In the genomic region with DNA sequence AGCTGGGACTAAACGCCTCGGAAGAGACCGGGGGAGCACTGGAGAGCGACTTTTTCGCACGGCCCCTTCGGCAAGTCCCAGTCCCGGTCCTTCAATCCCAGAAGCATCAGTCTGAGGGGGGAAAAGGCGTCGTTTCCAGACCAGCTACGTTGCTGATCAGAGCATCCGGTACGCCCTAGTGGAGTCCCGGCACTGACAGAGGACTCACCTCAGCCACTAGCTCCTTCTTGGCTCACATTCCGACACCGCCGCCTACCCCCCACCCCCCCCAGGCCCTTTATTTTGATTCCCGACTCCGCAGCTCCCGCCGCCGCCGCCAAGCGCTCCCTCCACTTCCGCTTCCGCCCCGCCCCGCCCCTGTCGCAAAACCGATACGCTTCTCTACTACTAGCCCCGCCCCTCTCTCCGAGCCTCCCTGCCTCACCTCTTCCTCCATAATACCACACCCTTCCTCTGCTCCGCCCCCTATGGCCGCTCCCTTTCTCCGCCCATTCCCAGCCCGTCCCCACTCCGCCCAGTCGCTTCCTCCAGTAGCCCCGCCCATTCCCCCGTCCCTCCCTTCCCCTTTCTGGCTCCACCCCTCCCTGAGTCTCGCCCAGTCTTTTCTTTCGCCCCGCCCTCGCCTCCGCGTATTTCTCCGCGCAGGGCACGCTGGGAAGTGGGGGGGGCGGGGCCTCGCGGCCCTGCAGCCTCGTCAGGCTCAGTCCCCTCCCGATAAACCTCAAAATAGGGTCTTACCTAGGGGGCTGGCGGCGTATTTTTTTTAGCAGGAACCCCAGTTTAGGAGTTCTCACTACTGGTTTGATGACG, we compare ENCODE assay signal across 8 mouse cellular contexts. TPM values are rescaled to one million over a fixed set of nuclear protein-coding genes. Genes with fewer than 3 reads are reported as not detected.
DNase-seq lines count a peak whose midpoint lies in the region; ATAC-seq and TF ChIP-seq lines count a peak whose summit lies in the region.

No protein-coding gene starts in this region.

- peak; percentile 99 for DNase-seq in c-Kit-positive CD71-positive TER-119-positive erythroid progenitor cells, embryonic 14.5 days (ENCODE audit: low spot score)
- DNase-seq in heart, postnatal 0 days (ENCODE audit: low spot score) = peak; percentile 100
- DNase-seq in kidney, postnatal 4 days = peak; percentile 100

- TF ChIP-seq CTCF in E14TG2a.4 (conservative IDR thresholded peaks at IDR 0.05; ENCODE audit: low read length) = no peak
- peak; percentile 35 for TF ChIP-seq CTCF in heart, postnatal 0 days (IDR thresholded peaks at IDR 0.05; ENCODE audit: low read depth)
- TF ChIP-seq CTCF in testis, adult 2 months (IDR thresholded peaks at IDR 0.05; ENCODE audit: control insufficient read depth, insufficient read depth, insufficient replicate concordance, low read depth, low read length) = no peak

- peak overlapping the region; percentile 75 for H3K4me2 ChIP-seq in forebrain, embryonic 12.5 days
- H3K4me2 ChIP-seq in heart, postnatal 0 days (ENCODE audit: low read depth, low read length) = peak overlapping the region; percentile 83
- H3K4me2 ChIP-seq in liver, embryonic 16.5 days (ENCODE audit: low read depth, low read length) = peak overlapping the region; percentile 96
- H3K4me2 ChIP-seq in neural tube, embryonic 13.5 days = peak overlapping the region; percentile 79

- WGBS in forebrain, embryonic 12.5 days = under 1% methylated on average over 44 of the region's 58 CpGs
- under 1% methylated on average over 53 of the region's 58 CpGs for WGBS in heart, postnatal 0 days
- under 1% methylated on average over 58 of the region's 58 CpGs for WGBS in liver, embryonic 16.5 days (ENCODE audit: insufficient replicate concordance)
- under 1% methylated on average over 50 of the region's 58 CpGs for WGBS in neural tube, embryonic 13.5 days

- peak overlapping the region; percentile 95 for H3K27ac ChIP-seq in forebrain, embryonic 12.5 days
- H3K27ac ChIP-seq in heart, postnatal 0 days (ENCODE audit: low read depth) = peak overlapping the region; percentile 94
- peak overlapping the region; percentile 83 for H3K27ac ChIP-seq in liver, embryonic 16.5 days (ENCODE audit: low read length)
- peak overlapping the region; percentile 97 for H3K27ac ChIP-seq in neural tube, embryonic 13.5 days (replicated peaks)
- peak overlapping the region; percentile 90 for H3K27ac ChIP-seq in testis, adult 2 months (ENCODE audit: control insufficient read depth, insufficient read depth, low read depth, low read length)

- H3K9me3 ChIP-seq in E14TG2a.4 (ENCODE audit: low read length) = no peaks in the 10 kb centered on the region
- H3K9me3 ChIP-seq in forebrain, embryonic 12.5 days = no peaks in the 10 kb centered on the region
- no peaks in the 10 kb centered on the region for H3K9me3 ChIP-seq in heart, postnatal 0 days (replicated peaks; ENCODE audit: control insufficient read depth, low read length)
- H3K9me3 ChIP-seq in liver, embryonic 16.5 days (replicated peaks; ENCODE audit: control insufficient read depth, low read length) = no peaks in the 10 kb centered on the region
- no peaks in the 10 kb centered on the region for H3K9me3 ChIP-seq in neural tube, embryonic 13.5 days

- peak; percentile 78 for TF ChIP-seq EP300 in heart, postnatal 0 days (IDR thresholded peaks at IDR 0.05; ENCODE audit: low read depth)

- TF ChIP-seq POLR2A in testis, adult 2 months (IDR thresholded peaks at IDR 0.05; ENCODE audit: control insufficient read depth, low read depth, low read length) = peak; percentile 95

- H3K4me3 ChIP-seq in E14TG2a.4 (replicated peaks; ENCODE audit: low read length) = peak overlapping the region; percentile 96
- peak overlapping the region; percentile 69 for H3K4me3 ChIP-seq in forebrain, embryonic 12.5 days (replicated peaks)
- peak overlapping the region; percentile 85 for H3K4me3 ChIP-seq in heart, postnatal 0 days (ENCODE audit: low read depth, low read length)
- peak overlapping the region; percentile 97 for H3K4me3 ChIP-seq in liver, embryonic 16.5 days (ENCODE audit: low read depth, low read length)
- peak overlapping the region; percentile 68 for H3K4me3 ChIP-seq in neural tube, embryonic 13.5 days
- H3K4me3 ChIP-seq in testis, adult 2 months (ENCODE audit: control insufficient read depth, low read depth, low read length) = peak overlapping the region; percentile 99

- peak overlapping the region; percentile 70 for H3K9ac ChIP-seq in forebrain, embryonic 12.5 days
- H3K9ac ChIP-seq in heart, postnatal 0 days (replicated peaks; ENCODE audit: low read depth, low read length) = peak overlapping the region; percentile 81
- peak overlapping the region; percentile 90 for H3K9ac ChIP-seq in liver, embryonic 16.5 days (ENCODE audit: low read depth, low read length)
- H3K9ac ChIP-seq in neural tube, embryonic 13.5 days = peak overlapping the region; percentile 88

- peaks cover 16% of the 10 kb centered on the region for H3K36me3 ChIP-seq in E14TG2a.4 (ENCODE audit: insufficient read depth, low read length)
- no peaks in the 10 kb centered on the region for H3K36me3 ChIP-seq in forebrain, embryonic 12.5 days (replicated peaks)
- 0 out of 2 replicates have a peak, but pooled peaks cover 4% of the 10 kb centered on the region for H3K36me3 ChIP-seq in heart, postnatal 0 days (replicated peaks; ENCODE audit: control insufficient read depth, insufficient read depth, low read length)
- H3K36me3 ChIP-seq in liver, embryonic 16.5 days (ENCODE audit: control insufficient read depth, insufficient read depth) = no peaks in the 10 kb centered on the region
- no peaks in the 10 kb centered on the region for H3K36me3 ChIP-seq in neural tube, embryonic 13.5 days
- no peaks in the 10 kb centered on the region for H3K36me3 ChIP-seq in testis, adult 2 months (ENCODE audit: control insufficient read depth, insufficient read depth, low read length)

- no peaks in the 10 kb centered on the region for H3K27me3 ChIP-seq in E14TG2a.4 (ENCODE audit: insufficient read depth, low read length)
- H3K27me3 ChIP-seq in forebrain, embryonic 12.5 days = no peaks in the 10 kb centered on the region
- no peaks in the 10 kb centered on the region for H3K27me3 ChIP-seq in heart, postnatal 0 days (ENCODE audit: control insufficient read depth, insufficient read depth, low read length)
- H3K27me3 ChIP-seq in liver, embryonic 16.5 days (ENCODE audit: control insufficient read depth, insufficient read depth, low read depth, low read length) = no peaks in the 10 kb centered on the region
- H3K27me3 ChIP-seq in neural tube, embryonic 13.5 days = no peaks in the 10 kb centered on the region
- no peaks in the 10 kb centered on the region for H3K27me3 ChIP-seq in testis, adult 2 months (ENCODE audit: control insufficient read depth, insufficient read depth, low read length)

- H3K4me1 ChIP-seq in E14TG2a.4 (replicated peaks; ENCODE audit: low read depth, low read length) = peaks cover 37% of the 10 kb centered on the region
- peaks cover 17% of the 10 kb centered on the region for H3K4me1 ChIP-seq in forebrain, embryonic 12.5 days
- peaks cover 15% of the 10 kb centered on the region; the same call in 1 of the 2 replicates for H3K4me1 ChIP-seq in heart, postnatal 0 days (ENCODE audit: control insufficient read depth, insufficient read depth)
- H3K4me1 ChIP-seq in liver, embryonic 16.5 days (ENCODE audit: control insufficient read depth, low read depth, low read length) = peaks cover 22% of the 10 kb centered on the region
- H3K4me1 ChIP-seq in neural tube, embryonic 13.5 days (replicated peaks) = peaks cover 30% of the 10 kb centered on the region
- H3K4me1 ChIP-seq in testis, adult 2 months (ENCODE audit: control insufficient read depth, insufficient read depth, low read length) = peaks cover 2% of the 10 kb centered on the region

- peak; percentile 94 for ATAC-seq in forebrain, embryonic 12.5 days (ENCODE audit: low FRiP score)
- ATAC-seq in heart, postnatal 0 days (ENCODE audit: insufficient read depth, low read depth) = peak; percentile 96
- ATAC-seq in liver, embryonic 16.5 days (ENCODE audit: low read depth) = peak; percentile 80
- peak; percentile 98 for ATAC-seq in neural tube, embryonic 13.5 days (ENCODE audit: low read depth)

RNA-seq across cellular contexts. Expression of a gene that starts 3.9 kb away (rescaled TPM):
- polyA plus RNA-seq in forebrain, embryonic 12.5 days (2016; fragmentation: Nextera tagmentation; extraction: Ambion mirVana) = 161 and 162 TPM in 2 replicates
- 48.7 and 61.6 TPM in 2 replicates for total RNA-seq in heart, postnatal 0 days (2014; rRNA removed; ENCODE audit: low replicate concordance)
- polyA plus RNA-seq in heart, postnatal 0 days (2015; fragmentation: Nextera tagmentation; extraction: Ambion mirVana) = 33.9 and 37.0 TPM in 2 replicates
- polyA plus RNA-seq in liver, embryonic 16.5 days (2015; fragmentation: Nextera tagmentation; extraction: Ambion mirVana) = 50.1 and 50.3 TPM in 2 replicates
- polyA plus RNA-seq in neural tube, embryonic 13.5 days (2015; fragmentation: Nextera tagmentation; extraction: Ambion mirVana) = 33.4 and 37.7 TPM in 2 replicates
- polyA plus RNA-seq in testis, adult 2 months (2012; rRNA removed) = 11.9 and 12.9 TPM in 2 replicates

RNA-seq across cellular contexts. Expression of a gene that starts 4.0 kb away (rescaled TPM):
- polyA plus RNA-seq in forebrain, embryonic 12.5 days (2016; fragmentation: Nextera tagmentation; extraction: Ambion mirVana) = 15.3 and 15.5 TPM in 2 replicates
- total RNA-seq in heart, postnatal 0 days (2014; rRNA removed; ENCODE audit: low replicate concordance) = 8.7 and 10.7 TPM in 2 replicates
- 5.1 and 6.4 TPM in 2 replicates for polyA plus RNA-seq in heart, postnatal 0 days (2015; fragmentation: Nextera tagmentation; extraction: Ambion mirVana)
- 5.6 and 6.9 TPM in 2 replicates for polyA plus RNA-seq in liver, embryonic 16.5 days (2015; fragmentation: Nextera tagmentation; extraction: Ambion mirVana)
- 16.0 and 17.0 TPM in 2 replicates for polyA plus RNA-seq in neural tube, embryonic 13.5 days (2015; fragmentation: Nextera tagmentation; extraction: Ambion mirVana)
- 9.4 and 10.5 TPM in 2 replicates for polyA plus RNA-seq in testis, adult 2 months (2012; rRNA removed)

Comparison
In these comparisons a context has a peak if more than half of its experiments do, and no peak if none do; other contexts are left out.
1. Peak in every context shown above with its lines: DNase-seq, ATAC-seq, H3K4me3 ChIP-seq and H3K27ac ChIP-seq.